Mouse (Mus musculus): ENCODE results near the gene Polr3h. TPM values are rescaled to one million over a fixed set of nuclear protein-coding genes. Genes with fewer than 3 reads are reported as not detected.
"Not testable (repeated sequence)": the region's sequence is repeated elsewhere in the genome, so short reads cannot be mapped to it uniquely, and the experiment has no call there.

Gene Polr3h
- total RNA-seq, 2 experiments from 2014 or later, result 6.4 to 7.6 TPM

- intact Hi-C loops (cut with DNase I), result no loop called here
- H3K27ac ChIP-seq, result peak overlapping the region; percentile 40; the same call in 1 of the 2 replicates
- no peak overlapping the region for H3K4me3 ChIP-seq
- TF ChIP-seq CTCF (IDR thresholded peaks at IDR 0.05), result no peak
- peak; percentile 19 for DNase-seq
These were observed 4.8 kb downstream of the Polr3h start for GRCm38 (mm10) chr15:81921255-81921654.

- no peak for TF ChIP-seq CTCF (IDR thresholded peaks at IDR 0.05)
- intact Hi-C loops (cut with DNase I), result no loop called here
These were observed 5.4 kb downstream of the Polr3h start for GRCm38 (mm10) chr15:81920546-81921217.

GRCm38 (mm10) chr15:81919062-81919461, 7.0 kb downstream of the Polr3h start:
- no peak for TF ChIP-seq CTCF (IDR thresholded peaks at IDR 0.05)
- Histone ChIP-seq H3K4me3 (no peak overlapping the region), H3K27ac (no peak overlapping the region; the same call in 1 of the 2 replicates)
- intact Hi-C loops (cut with DNase I), result loop anchor here (5.0 kb wide), 1 partner anchor 177 kb away; no protein-coding TSS in a partner anchor
- DNase-seq, result peak; percentile 31

More at GRCm38 (mm10) chr15:81920546-81921217, 5.4 kb downstream of the Polr3h start:
- Histone ChIP-seq H3K27ac (peak overlapping the region; percentile 40), H3K4me3 (no peak overlapping the region)
- peak; percentile 40 for DNase-seq

GRCm38 (mm10) chr15:81917621-81918463, 8.2 kb downstream of the Polr3h start:
- intact Hi-C loops (cut with DNase I), result loop anchor here (5.0 kb wide), 1 partner anchor 176 kb away; no protein-coding TSS in a partner anchor

GRCm38 (mm10) chr15:81917201-81917600, 8.8 kb downstream of the Polr3h start:
- no peak for TF ChIP-seq CTCF (IDR thresholded peaks at IDR 0.05)
- no peak overlapping the region for H3K4me3 ChIP-seq
- peak overlapping the region; percentile 93; the same call in 1 of the 2 replicates for H3K27ac ChIP-seq
- peak; percentile 25 for DNase-seq
- intact Hi-C loops (cut with DNase I), result loop anchor here (5.0 kb wide), 1 partner anchor 175 kb away; no protein-coding TSS in a partner anchor

More at GRCm38 (mm10) chr15:81917621-81918463, 8.2 kb downstream of the Polr3h start:
- peak; percentile 88 for DNase-seq
- H3K27ac ChIP-seq, result peak overlapping the region; percentile 93; the same call in 1 of the 2 replicates
- no peak overlapping the region for H3K4me3 ChIP-seq
- TF ChIP-seq CTCF (IDR thresholded peaks at IDR 0.05), result peak; percentile 88

GRCm38 (mm10) chr15:81915663-81916062, 10.4 kb downstream of the Polr3h start:
- DNase-seq, result peak; percentile 45
- Histone ChIP-seq H3K4me3 (no peak overlapping the region), H3K27ac (peak overlapping the region; percentile 93)
- no peak for TF ChIP-seq CTCF (IDR thresholded peaks at IDR 0.05)
- intact Hi-C loops (cut with DNase I), result loop anchor here (5.0 kb wide), 1 partner anchor 173 kb away; no protein-coding TSS in a partner anchor

GRCm38 (mm10) chr15:81914668-81915067, 11.4 kb downstream of the Polr3h start:
- no peak for DNase-seq
- intact Hi-C loops (cut with DNase I), result loop anchor here (5.0 kb wide), 1 partner anchor 172 kb away; no protein-coding TSS in a partner anchor
- no peak for TF ChIP-seq CTCF (IDR thresholded peaks at IDR 0.05)
- Histone ChIP-seq H3K27ac (peak overlapping the region; percentile 93), H3K4me3 (no peak overlapping the region)

GRCm38 (mm10) chr15:81912498-81912897, 13.5 kb downstream of the Polr3h start:
- H3K27ac ChIP-seq, result peak overlapping the region; percentile 93
- DNase-seq, result peak; percentile 62
- TF ChIP-seq CTCF (IDR thresholded peaks at IDR 0.05), result no peak
- peak overlapping the region; percentile 41; the same call in 1 of the 2 replicates for H3K4me3 ChIP-seq
- intact Hi-C loops (cut with DNase I), result no loop called here

- not testable (repeated sequence) for H3K4me3 ChIP-seq, DNase-seq, H3K27ac ChIP-seq
- intact Hi-C loops (cut with DNase I), result loop anchor here (2.0 to 5.0 kb wide), 2 partner anchors 36 to 78 kb away; partner anchors contain the start of genes Aco2 and Phf5a
- peak; percentile 52 for TF ChIP-seq CTCF (IDR thresholded peaks at IDR 0.05)
These were observed 17.3 kb downstream of the Polr3h start for GRCm38 (mm10) chr15:81908767-81909166.

- DNase-seq, result no peak
- Histone ChIP-seq H3K4me3 (no peak overlapping the region), H3K27ac (no peak overlapping the region)
- TF ChIP-seq CTCF (IDR thresholded peaks at IDR 0.05), result no peak
- intact Hi-C loops (cut with DNase I), result loop anchor here (2.0 to 5.0 kb wide), 2 partner anchors 36 to 77 kb away; partner anchors contain the start of genes Aco2 and Phf5a
These were observed 18.1 kb downstream of the Polr3h start for GRCm38 (mm10) chr15:81907953-81908352.

- TF ChIP-seq CTCF (IDR thresholded peaks at IDR 0.05), result peak; percentile 86
- peak; percentile 79 for DNase-seq
- intact Hi-C loops (cut with DNase I), result loop anchor here (5.0 kb wide), 1 partner anchor 33 kb away; the partner anchor contains the start of genes Aco2 and Phf5a
- H3K27ac ChIP-seq, result peak overlapping the region; percentile 31; the same call in 1 of the 2 replicates
- no peak overlapping the region for H3K4me3 ChIP-seq
These were observed 21.1 kb downstream of the Polr3h start for GRCm38 (mm10) chr15:81904939-81905338.

- no peak overlapping the region for H3K4me3 ChIP-seq
- intact Hi-C loops (cut with DNase I), result no loop called here
- TF ChIP-seq CTCF (IDR thresholded peaks at IDR 0.05), result no peak
- DNase-seq, result peak; percentile 72
- peak overlapping the region; percentile 80 for H3K27ac ChIP-seq
These were observed 27.3 kb downstream of the Polr3h start for GRCm38 (mm10) chr15:81898751-81899150.
